Mouse (Mus musculus) thymus, postnatal 36 days (tissue): ENCODE results near the gene Nkap.
"Not testable (repeated sequence)": the region's sequence is repeated elsewhere in the genome, so short reads cannot be mapped to it uniquely, and the experiment has no call there.

ENCODE experiments used
- DNase-seq, 2 experiments: peaks; one replicate each; pipeline ENCODE4 v3.0.0; 2022; ENCODE audit warnings: mixed read lengths in 2 of 2

Gene Nkap

GRCm38 (mm10) chrX:37163115-37163514 is 36.5 kb downstream of the Nkap start:
- no peak for DNase-seq

- DNase-seq = peak; percentile 4 to 17
Measured at GRCm38 (mm10) chrX:37167085-37167484, 40.5 kb downstream of the Nkap start.

- DNase-seq = no peak
Measured at GRCm38 (mm10) chrX:37168742-37169141, 42.1 kb downstream of the Nkap start, which contains the start of gene Akap14. TSS of gene Akap14 (minus strand) at chrX:37168842.

- DNase-seq = not testable (repeated sequence)
Measured at GRCm38 (mm10) chrX:37184401-37184800, 57.8 kb downstream of the Nkap start.

DNA sequence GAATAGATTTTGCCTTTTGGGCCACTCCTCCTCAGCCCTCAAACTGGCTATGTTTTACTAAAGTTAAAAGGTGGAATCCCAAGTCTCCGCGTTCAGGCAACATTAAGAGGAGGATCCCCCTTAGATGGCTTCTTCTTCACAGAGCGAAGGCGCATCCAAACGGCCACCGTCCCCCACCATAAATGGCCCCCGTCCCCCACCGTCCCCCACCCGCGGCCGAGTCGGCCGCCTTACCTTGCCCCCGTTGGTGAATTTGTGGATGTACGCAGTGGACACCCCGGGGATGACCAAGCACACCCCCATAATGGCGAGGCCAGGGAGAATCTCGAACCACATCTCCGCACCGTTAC is 64.1 kb downstream of the Nkap start:
- no peak for DNase-seq

DNA sequence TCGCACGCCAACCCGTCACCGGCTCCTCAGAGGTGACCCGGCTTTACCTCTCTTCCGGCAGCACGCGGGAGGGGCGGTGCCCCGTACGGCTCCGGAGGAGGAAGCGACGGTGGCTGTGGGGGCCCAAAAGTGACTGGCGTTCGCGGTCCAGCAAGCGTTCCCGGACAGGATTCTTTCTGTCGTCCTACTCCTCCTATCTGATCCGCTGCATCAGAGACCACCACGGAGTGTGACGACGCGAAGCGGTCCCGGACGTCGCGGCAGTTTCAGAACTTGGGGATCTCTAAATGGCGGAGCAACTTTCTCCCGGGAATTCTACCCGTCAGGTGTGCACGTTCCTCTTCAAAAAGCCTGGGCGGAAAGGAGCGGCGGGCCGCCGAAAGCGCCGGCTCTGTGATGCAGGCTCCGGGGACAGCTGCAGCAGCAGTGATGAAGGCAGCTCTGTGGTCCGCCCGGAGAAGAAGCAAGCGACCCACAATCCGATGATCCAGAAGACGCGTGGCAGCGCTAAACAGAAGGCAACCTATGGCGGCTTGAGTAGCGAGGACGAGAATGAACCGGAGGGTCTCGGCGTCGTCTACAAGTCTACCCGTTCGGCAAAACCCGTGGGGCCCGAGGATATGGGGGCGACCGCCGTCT is 64.6 kb downstream of the Nkap start, which contains the start of the genes Ndufa1 and Rnf113a1:
Ndufa1 (minus strand) TSS at position 59 of the 639 bp plus-strand sequence.
Rnf113a1 (plus strand) TSS at position 141 of the 639 bp plus-strand sequence.
- DNase-seq = peak; percentile 83 to 85

- peak in 1 of 2 experiments; percentile 5 for DNase-seq
Measured at GRCm38 (mm10) chrX:37191744-37192379, 65.3 kb downstream of the Nkap start.

DNA sequence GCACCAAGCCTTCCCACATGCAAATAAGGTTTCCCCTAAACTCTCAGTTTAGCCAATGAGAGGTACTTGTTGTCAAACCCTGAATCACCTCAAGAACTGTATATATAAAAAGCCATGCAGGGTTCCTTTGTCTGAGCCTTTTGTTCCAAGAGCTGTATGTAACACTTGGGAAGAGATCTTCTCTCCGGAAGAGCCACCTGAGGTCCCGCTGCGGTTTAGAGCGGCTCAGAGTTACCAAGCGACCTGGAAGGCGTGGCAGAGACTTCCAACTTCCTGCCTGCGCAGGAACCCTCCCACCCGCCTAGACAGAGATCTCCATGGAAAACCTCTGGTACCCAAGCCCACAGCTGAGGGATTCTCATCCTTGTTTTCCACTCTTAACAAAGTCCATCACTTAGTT is 72.1 kb downstream of the Nkap start:
- no peak for DNase-seq
